In the genomic region with DNA sequence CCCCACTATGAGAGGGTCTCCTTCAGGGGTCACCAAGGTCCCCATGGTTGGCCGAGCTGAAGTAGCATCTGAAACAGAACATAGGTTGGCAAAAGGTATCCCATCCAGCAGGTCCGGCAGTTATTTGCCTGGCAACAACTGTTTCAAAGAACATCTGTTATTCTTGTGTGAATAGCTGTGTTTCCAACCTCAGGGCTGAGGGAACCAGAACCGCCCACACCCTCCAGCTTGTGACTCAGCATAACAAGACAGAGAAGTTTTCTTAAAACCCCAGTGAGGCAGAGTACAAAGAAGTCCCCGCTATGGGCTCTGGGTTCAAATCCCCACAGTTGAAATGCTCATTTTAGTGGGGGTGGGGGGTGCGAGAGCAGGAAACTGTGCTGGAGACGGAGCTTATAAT, we compare ENCODE assay signal across 19 mouse cellular contexts. TPM values are rescaled to one million over a fixed set of nuclear protein-coding genes. Genes with fewer than 3 reads are reported as not detected.
DNase-seq lines count a peak whose midpoint lies in the region; ATAC-seq and TF ChIP-seq lines count a peak whose summit lies in the region.
"Had no signal": no experiment of that assay in that cellular context is flagged by ENCODE, and none has a peak within 500 bp of the region (broad histone marks: within the 10 kb centered on the region; RNA-seq: fewer than 3 reads in every experiment).

No protein-coding gene starts in this region.

- TF ChIP-seq CTCF in hindbrain, postnatal 0 days (IDR thresholded peaks at IDR 0.05; ENCODE audit: low read depth), result no peak

- no peak overlapping the region for H3K27ac ChIP-seq in hindbrain, postnatal 0 days
- H3K27ac ChIP-seq: limb, embryonic 12.5 days; macrophage; midbrain, embryonic 15.5 days; neural tube, embryonic 13.5 days had no signal

- H3K4me1 ChIP-seq in hindbrain, postnatal 0 days (ENCODE audit: insufficient read depth, low read length), result peaks cover 4% of the 10 kb centered on the region; the same call in 1 of the 2 replicates

- no peak overlapping the region for H3K4me3 ChIP-seq in hindbrain, postnatal 0 days (ENCODE audit: low read length)
- H3K4me3 ChIP-seq: limb, embryonic 12.5 days; midbrain, embryonic 15.5 days; neural tube, embryonic 13.5 days had no signal

- no peak overlapping the region for H3K9ac ChIP-seq in hindbrain, postnatal 0 days (replicated peaks; ENCODE audit: low read length)
- H3K9ac ChIP-seq: limb, embryonic 12.5 days; midbrain, embryonic 15.5 days; neural tube, embryonic 13.5 days had no signal

- H3K9me3 ChIP-seq in hindbrain, postnatal 0 days (ENCODE audit: low read length), result no peaks in the 10 kb centered on the region
- H3K9me3 ChIP-seq: limb, embryonic 12.5 days; midbrain, embryonic 15.5 days; neural tube, embryonic 13.5 days had no signal

- no peaks in the 10 kb centered on the region for H3K36me3 ChIP-seq in hindbrain, postnatal 0 days (ENCODE audit: insufficient read depth, low read length)
- H3K36me3 ChIP-seq: limb, embryonic 12.5 days; midbrain, embryonic 15.5 days; neural tube, embryonic 13.5 days had no signal

- ATAC-seq in hindbrain, postnatal 0 days, result no peak
- ATAC-seq: activated CD4-positive, CD25-positive, alpha-beta regulatory T cell, adult 4 months; forebrain, embryonic 14.5 days; inflammation-experienced regulatory T-cells, adult 6 months; midbrain, embryonic 15.5 days had no signal

- WGBS in hindbrain, postnatal 0 days, result 78% methylated on average over 6 of the region's 6 CpGs

- no peak overlapping the region for H3K4me2 ChIP-seq in hindbrain, postnatal 0 days (ENCODE audit: low read depth, low read length)
- H3K4me2 ChIP-seq: limb, embryonic 12.5 days; midbrain, embryonic 15.5 days; neural tube, embryonic 13.5 days had no signal

- H3K27me3 ChIP-seq in hindbrain, postnatal 0 days (ENCODE audit: insufficient read depth, low read length), result no peaks in the 10 kb centered on the region
- H3K27me3 ChIP-seq: midbrain, embryonic 15.5 days; neural tube, embryonic 13.5 days had no signal

- peak; percentile 37 to 75 for DNase-seq in layer of hippocampus, adult 18-20 months (ENCODE audit: low spot score in 2 of 2)
- DNase-seq in layer of hippocampus, adult 9-10 months (ENCODE audit: low spot score), result no peak
- peak; percentile 88 for DNase-seq in brain, adult 2 months (ENCODE audit: low read depth, low spot score)
- peak; percentile 71 for DNase-seq in layer of hippocampus, adult 9-11 months
- DNase-seq in skeletal muscle tissue, adult 2 months (ENCODE audit: low read depth, low spot score), result peak; percentile 39
- no peak for DNase-seq in kidney, adult 18-20 months
- no peak for DNase-seq in hindbrain, postnatal 0 days (ENCODE audit: low spot score)
- DNase-seq: heart, postnatal 36 days; kidney, postnatal 10 days; thymus, postnatal 36 days had no signal

RNA-seq across cellular contexts. Expression of a gene that starts 6.6 kb away (rescaled TPM):
- under 1 TPM; 0.56 to 0.62 TPM for total RNA-seq in layer of hippocampus, adult 18-20 months (2021)
- total RNA-seq in hindbrain, postnatal 0 days (2014; rRNA removed), result 0.14 and 0.31 TPM in 2 replicates
- 0.71 and 0.76 TPM in 2 replicates for polyA plus RNA-seq in hindbrain, postnatal 0 days (2015; fragmentation: Nextera tagmentation; extraction: Ambion mirVana)
- total RNA-seq: common myeloid progenitor, adult 5-6 weeks had no signal
- polyA plus RNA-seq: limb, embryonic 12.5 days; liver, embryonic 16.5 days; macrophage had no signal

RNA-seq across cellular contexts. Expression of a gene that starts 24.7 kb away (rescaled TPM):
- 1 to 10 TPM; 1.8 to 2.3 TPM for total RNA-seq in layer of hippocampus, adult 18-20 months (2021)
- not detected in 2 replicates for total RNA-seq in hindbrain, postnatal 0 days (2014; rRNA removed)
- 0.09 and 0.11 TPM in 2 replicates for polyA plus RNA-seq in hindbrain, postnatal 0 days (2015; fragmentation: Nextera tagmentation; extraction: Ambion mirVana)
- total RNA-seq: common myeloid progenitor, adult 5-6 weeks had no signal
- polyA plus RNA-seq: activated CD4-positive, CD25-positive, alpha-beta regulatory T cell, adult 4 months; forebrain, embryonic 14.5 days; inflammation-experienced regulatory T-cells, adult 6 months; liver, embryonic 16.5 days; macrophage; neural tube, embryonic 13.5 days had no signal

RNA-seq across cellular contexts. Expression of a gene that starts 45.1 kb away (rescaled TPM):
- 1 to 10 TPM; 1.0 to 2.3 TPM for total RNA-seq in layer of hippocampus, adult 18-20 months (2021)
- total RNA-seq in hindbrain, postnatal 0 days (2014; rRNA removed), result 6.9 and 8.9 TPM in 2 replicates
- polyA plus RNA-seq in hindbrain, postnatal 0 days (2015; fragmentation: Nextera tagmentation; extraction: Ambion mirVana), result 3.1 and 3.3 TPM in 2 replicates
- total RNA-seq: common myeloid progenitor, adult 5-6 weeks had no signal
- polyA plus RNA-seq: activated CD4-positive, CD25-positive, alpha-beta regulatory T cell, adult 4 months; inflammation-experienced regulatory T-cells, adult 6 months; macrophage had no signal

RNA-seq across cellular contexts. Expression of a gene that starts 57.5 kb away (rescaled TPM):
- under 1 TPM in 1 of 2 experiments, not detected in 1; 0.10 TPM for total RNA-seq in layer of hippocampus, adult 18-20 months (2021)
- 0.26 and 1.5 TPM in 2 replicates for total RNA-seq in hindbrain, postnatal 0 days (2014; rRNA removed)
- polyA plus RNA-seq in hindbrain, postnatal 0 days (2015; fragmentation: Nextera tagmentation; extraction: Ambion mirVana), result 0.82 and 0.93 TPM in 2 replicates
- total RNA-seq: common myeloid progenitor, adult 5-6 weeks had no signal
- polyA plus RNA-seq: activated CD4-positive, CD25-positive, alpha-beta regulatory T cell, adult 4 months; inflammation-experienced regulatory T-cells, adult 6 months; liver, embryonic 16.5 days; macrophage had no signal

Comparison
In these comparisons a context has a peak if more than half of its experiments do, and no peak if none do; other contexts are left out.
1. DNase-seq: peak in layer of hippocampus, adult 18-20 months (2 of 2), brain, adult 2 months (single experiment), layer of hippocampus, adult 9-11 months (single experiment) and skeletal muscle tissue, adult 2 months (single experiment); none in layer of hippocampus, adult 9-10 months (single experiment), kidney, adult 18-20 months (single experiment) and hindbrain, postnatal 0 days (single experiment).